Mouse (Mus musculus) brain, embryonic 14.5 days (tissue): Measurements from ENCODE around the gene Med13l.

ENCODE experiments used
- CTCF ChIP-seq: fragments of 200-500 bp; IDR thresholded peaks from 2 replicates; pipeline ENCODE4 v1.5.1; 2012; ENCODE audit warnings: inconsistent platforms, mild to moderate bottlenecking, moderate library complexity, borderline replicate concordance; ENCODE audit not compliant: insufficient read depth, insufficient read length; ENCODE audit errors: extremely low read depth
- POLR2A ChIP-seq: fragments of 200-500 bp; IDR thresholded peaks from 2 replicates; pipeline ENCODE4 v1.6.1; 2012; ENCODE audit warnings: mild to moderate bottlenecking, inconsistent platforms, borderline replicate concordance; ENCODE audit not compliant: poor library complexity, insufficient read depth, insufficient read length, severe bottlenecking; ENCODE audit errors: extremely low read depth

DNA sequence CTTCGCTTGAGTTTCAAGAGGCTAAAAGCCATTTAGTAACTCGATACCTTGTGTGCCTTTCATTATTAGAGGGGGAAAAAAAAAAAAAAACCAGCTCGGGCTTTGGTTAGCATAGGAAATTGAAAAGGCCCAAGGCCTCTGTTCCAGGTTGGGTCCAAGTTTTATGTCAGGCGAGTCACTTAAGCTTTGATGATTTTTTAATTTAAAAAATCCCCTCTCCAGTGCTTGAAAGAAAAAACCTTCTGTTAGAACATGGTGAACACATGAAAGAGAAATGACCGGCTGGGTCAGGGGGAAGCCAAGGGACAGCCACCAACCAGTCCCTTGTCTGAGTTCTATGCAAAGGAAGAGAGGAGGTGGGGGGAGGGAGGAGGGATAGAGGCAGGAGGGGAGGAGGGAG lies 22.0 kb upstream of the Med13l start:
- TF ChIP-seq CTCF: no peak
- no peak for TF ChIP-seq POLR2A
